Mouse (Mus musculus) megakaryocyte, embryonic 14.5 days (primary cell): ENCODE results near the gene Lef1. TPM values are rescaled to one million over a fixed set of nuclear protein-coding genes. Genes with fewer than 3 reads are reported as not detected.

Experiments used
- H3K27me3 ChIP-seq: replicated peaks from 2 replicates; pipeline ENCODE3; 2012; ENCODE audit warnings: inconsistent platforms
- H3K36me3 ChIP-seq: replicated peaks from 2 replicates; pipeline ENCODE3; 2012; ENCODE audit warnings: low read length, inconsistent platforms, mixed read lengths
- H3K4me1 ChIP-seq: 2 replicates; pipeline ENCODE4 v1.6.1; 2012; ENCODE audit warnings: inconsistent platforms
- H3K4me3 ChIP-seq: replicated peaks from 2 replicates; pipeline ENCODE3; 2012; ENCODE audit warnings: moderate library complexity, mild to moderate bottlenecking, inconsistent platforms
- H3K9me3 ChIP-seq: 2 replicates; pipeline ENCODE4 v1.6.1; 2012; ENCODE audit warnings: inconsistent platforms
- FLI1 ChIP-seq: IDR thresholded peaks from 2 replicates; pipeline ENCODE4 v1.6.1; 2012; ENCODE audit warnings: low read length, inconsistent platforms, mixed read lengths
- GATA1 ChIP-seq: IDR thresholded peaks from 3 replicates; pipeline ENCODE4 v1.6.1; 2012; ENCODE audit warnings: mixed read lengths, low read length, inconsistent platforms, borderline replicate concordance
- polyA plus RNA-seq: library from polyadenylated mRNA; stranded (reverse); fragments of >175 nt; gene quantifications from 2 replicates; pipeline ENCODE4 v1.2.3, GENCODE M21; 2012; ENCODE audit warnings: low replicate concordance; ENCODE audit not compliant: insufficient read depth

The Lef1 gene
- polyA plus RNA-seq, 1 experiment = not detected

GRCm38 (mm10) chr3:131155066-131155465 is 44.8 kb downstream of the Lef1 start:
- Histone ChIP-seq H3K36me3 (no peaks in the 10 kb centered on the region), H3K9me3 (no peaks in the 10 kb centered on the region), H3K4me3 (no peak overlapping the region), H3K27me3 (peaks cover 32% of the 10 kb centered on the region), H3K4me1 (peaks cover 3% of the 10 kb centered on the region; the same call in 1 of the 2 replicates)
- TF ChIP-seq FLI1 (no peak), GATA1 (no peak)

GRCm38 (mm10) chr3:131155657-131156056 is 45.4 kb downstream of the Lef1 start:
- Histone ChIP-seq H3K36me3 (no peaks in the 10 kb centered on the region), H3K27me3 (peaks cover 35% of the 10 kb centered on the region), H3K4me1 (peaks cover 3% of the 10 kb centered on the region; the same call in 1 of the 2 replicates), H3K4me3 (no peak overlapping the region), H3K9me3 (no peaks in the 10 kb centered on the region)
- no peak for TF ChIP-seq FLI1
- no peak for TF ChIP-seq GATA1

GRCm38 (mm10) chr3:131156377-131156776 is 46.1 kb downstream of the Lef1 start:
- Histone ChIP-seq H3K36me3 (no peaks in the 10 kb centered on the region), H3K27me3 (peaks cover 37% of the 10 kb centered on the region), H3K4me3 (no peak overlapping the region), H3K4me1 (peaks cover 3% of the 10 kb centered on the region; the same call in 1 of the 2 replicates), H3K9me3 (no peaks in the 10 kb centered on the region)
- TF ChIP-seq GATA1 (no peak), FLI1 (no peak)

GRCm38 (mm10) chr3:131157471-131157870 is 47.2 kb downstream of the Lef1 start:
- TF ChIP-seq GATA1 (no peak), FLI1 (no peak)
- Histone ChIP-seq H3K4me3 (no peak overlapping the region), H3K4me1 (peaks cover 3% of the 10 kb centered on the region; the same call in 1 of the 2 replicates)

GRCm38 (mm10) chr3:131159204-131159760 is 49.0 kb downstream of the Lef1 start:
- peaks cover 43% of the 10 kb centered on the region for H3K27me3 ChIP-seq
- no peaks in the 10 kb centered on the region for H3K36me3 ChIP-seq
- H3K4me3 ChIP-seq = peak overlapping the region; percentile 38
- no peaks in the 10 kb centered on the region for H3K9me3 ChIP-seq
- TF ChIP-seq GATA1 (no peak), FLI1 (no peak)
- peaks cover 3% of the 10 kb centered on the region; the same call in 1 of the 2 replicates for H3K4me1 ChIP-seq

More at GRCm38 (mm10) chr3:131157471-131157870, 47.2 kb downstream of the Lef1 start:
- H3K36me3 ChIP-seq = no peaks in the 10 kb centered on the region
- H3K27me3 ChIP-seq = peaks cover 41% of the 10 kb centered on the region
- H3K9me3 ChIP-seq = no peaks in the 10 kb centered on the region

GRCm38 (mm10) chr3:131159881-131160615 is 49.8 kb downstream of the Lef1 start:
- Histone ChIP-seq H3K4me3 (no peak overlapping the region), H3K27me3 (peaks cover 45% of the 10 kb centered on the region), H3K4me1 (peaks cover 3% of the 10 kb centered on the region; the same call in 1 of the 2 replicates), H3K36me3 (no peaks in the 10 kb centered on the region), H3K9me3 (no peaks in the 10 kb centered on the region)
- TF ChIP-seq FLI1 (no peak), GATA1 (no peak)

GRCm38 (mm10) chr3:131160921-131161320 is 50.6 kb downstream of the Lef1 start:
- no peak overlapping the region for H3K4me3 ChIP-seq
- H3K27me3 ChIP-seq = peaks cover 44% of the 10 kb centered on the region
- 0 out of 2 replicates have a peak, but pooled peaks cover 3% of the 10 kb centered on the region for H3K9me3 ChIP-seq
- no peaks in the 10 kb centered on the region for H3K36me3 ChIP-seq
- peaks cover 3% of the 10 kb centered on the region; the same call in 1 of the 2 replicates for H3K4me1 ChIP-seq
- TF ChIP-seq GATA1 = no peak
- no peak for TF ChIP-seq FLI1

GRCm38 (mm10) chr3:131167731-131168130 is 57.5 kb downstream of the Lef1 start:
- no peak overlapping the region for H3K4me3 ChIP-seq
- no peaks in the 10 kb centered on the region for H3K36me3 ChIP-seq
- no peaks in the 10 kb centered on the region for H3K4me1 ChIP-seq
- peaks cover 9% of the 10 kb centered on the region for H3K9me3 ChIP-seq
- H3K27me3 ChIP-seq = peaks cover 36% of the 10 kb centered on the region
- TF ChIP-seq GATA1 = no peak
- TF ChIP-seq FLI1 = no peak

- Histone ChIP-seq H3K4me3 (no peak overlapping the region), H3K9me3 (peaks cover 9% of the 10 kb centered on the region), H3K4me1 (no peaks in the 10 kb centered on the region), H3K36me3 (no peaks in the 10 kb centered on the region), H3K27me3 (peaks cover 36% of the 10 kb centered on the region)
- TF ChIP-seq GATA1 (no peak), FLI1 (no peak)
Measured at GRCm38 (mm10) chr3:131169161-131169560, 58.9 kb downstream of the Lef1 start.

- Histone ChIP-seq H3K4me1 (no peaks in the 10 kb centered on the region), H3K4me3 (no peak overlapping the region), H3K27me3 (peaks cover 34% of the 10 kb centered on the region), H3K9me3 (peaks cover 9% of the 10 kb centered on the region), H3K36me3 (no peaks in the 10 kb centered on the region)
- TF ChIP-seq GATA1 (no peak), FLI1 (no peak)
Measured at GRCm38 (mm10) chr3:131170099-131170643, 59.9 kb downstream of the Lef1 start.
